Mouse (Mus musculus) CH12.LX (cell line): ENCODE measurements around the gene Btbd3. TPM values are rescaled to one million over a fixed set of nuclear protein-coding genes. Genes with fewer than 3 reads are reported as not detected.

Source experiments
- DNase-seq: peaks from one replicate; pipeline ENCODE4 v3.0.0-alpha.2; 2013; ENCODE audit errors: extremely low read depth
- H3K27ac ChIP-seq: 2 replicates; pipeline ENCODE4 v1.5.1; 2012; ENCODE audit warnings: low read depth, mild to moderate bottlenecking, control low read depth, moderate library complexity; ENCODE audit not compliant: insufficient read depth
- H3K27me3 ChIP-seq: replicated peaks from 2 replicates; pipeline ENCODE3; 2012; ENCODE audit warnings: inconsistent platforms
- H3K36me3 ChIP-seq, 2 experiments: replicated peaks in 1 of 2; 2 replicates each; pipeline versions ENCODE3 to v1.6.1; 2012; ENCODE audit warnings: inconsistent platforms in 1 of 2, low read length in 1 of 2, mild to moderate bottlenecking in 1 of 2, mixed read lengths in 1 of 2, moderate library complexity in 1 of 2; ENCODE audit not compliant: control insufficient read depth in 1 of 2, insufficient read depth in 1 of 2
- H3K4me1 ChIP-seq, 2 experiments: 2 replicates each; pipeline ENCODE4 v1.6.1; 2012; ENCODE audit warnings: inconsistent platforms in 1 of 2, moderate library complexity in 1 of 2; ENCODE audit not compliant: insufficient read depth in 2 of 2, control insufficient read depth in 1 of 2
- H3K4me2 ChIP-seq: 2 replicates; pipeline ENCODE4 v1.6.1; 2012; ENCODE audit warnings: low read depth, mild to moderate bottlenecking, control low read depth; ENCODE audit not compliant: poor library complexity, insufficient read depth, severe bottlenecking
- H3K4me3 ChIP-seq, 3 experiments: fragments of 150-350 bp in 1 of 3; sonication (generic) in 1 of 3; replicated peaks in 1 of 3; 2 replicates each; pipeline versions ENCODE3 to v1.5.1; 2011 to 2012; ENCODE audit warnings: low read depth in 2 of 3, low read length in 2 of 3, mild to moderate bottlenecking in 2 of 3, moderate library complexity in 2 of 3, control low read depth in 1 of 3, improper control_type of control experiment in 1 of 3, inconsistent platforms in 1 of 3, mixed read lengths in 1 of 3; ENCODE audit not compliant: poor library complexity in 1 of 3
- H3K79me2 ChIP-seq: replicated peaks from 2 replicates; pipeline ENCODE4 v1.6.1; 2012; ENCODE audit warnings: mild to moderate bottlenecking, moderate library complexity; ENCODE audit not compliant: control insufficient read depth, poor library complexity, insufficient read depth, severe bottlenecking; ENCODE audit errors: extremely low read depth
- H3K9ac ChIP-seq: 2 replicates; pipeline ENCODE4 v1.6.1; 2012; ENCODE audit warnings: low read depth, mild to moderate bottlenecking, control low read depth, moderate library complexity; ENCODE audit not compliant: insufficient read depth
- H3K9me3 ChIP-seq: replicated peaks from 2 replicates; pipeline ENCODE3; 2012; ENCODE audit warnings: low read length, inconsistent platforms, mixed read lengths
- CHD1 ChIP-seq: IDR thresholded peaks from 2 replicates; pipeline ENCODE4 v1.6.1; 2012; ENCODE audit warnings: low read depth, low read length, improper control_type of control experiment, inconsistent platforms
- CHD2 ChIP-seq: IDR thresholded peaks from 2 replicates; pipeline ENCODE4 v1.6.1; 2011; ENCODE audit warnings: low read length, improper control_type of control experiment
- CTCF ChIP-seq, 2 experiments: IDR thresholded peaks in 1 of 2; conservative IDR thresholded peaks in 1 of 2; 2 replicates each; pipeline ENCODE4 v1.5.1; 2011 to 2012; ENCODE audit warnings: low read depth in 2 of 2, low read length in 2 of 2, improper control_type of control experiment in 1 of 2, inconsistent platforms in 1 of 2, mild to moderate bottlenecking in 1 of 2, moderate library complexity in 1 of 2
- E2F4 ChIP-seq: IDR thresholded peaks from 2 replicates; pipeline ENCODE4 v1.6.1; 2011; ENCODE audit warnings: low read depth, low read length, improper control_type of control experiment; ENCODE audit not compliant: insufficient replicate concordance
- ETS1 ChIP-seq: conservative IDR thresholded peaks from 2 replicates; pipeline ENCODE4 v1.6.1; 2012; ENCODE audit warnings: low read depth, mild to moderate bottlenecking, inconsistent platforms, low read length, improper control_type of control experiment, moderate library complexity
- GABPA ChIP-seq: IDR thresholded peaks from 2 replicates; pipeline ENCODE4 v1.6.1; 2012; ENCODE audit warnings: low read depth, low read length, improper control_type of control experiment, inconsistent platforms; ENCODE audit not compliant: insufficient replicate concordance
- HCFC1 ChIP-seq: IDR thresholded peaks from 2 replicates; pipeline ENCODE4 v1.6.1; 2012; ENCODE audit warnings: low read depth, mild to moderate bottlenecking, inconsistent platforms, low read length, improper control_type of control experiment
- IRF4 ChIP-seq: IDR thresholded peaks from 2 replicates; pipeline ENCODE4 v1.6.1; 2014; ENCODE audit warnings: low read depth, mild to moderate bottlenecking, inconsistent platforms, low read length, improper control_type of control experiment
- JUN ChIP-seq: IDR thresholded peaks from 2 replicates; pipeline ENCODE4 v1.6.1; 2011; ENCODE audit warnings: low read depth, mild to moderate bottlenecking, low read length, improper control_type of control experiment, moderate library complexity; ENCODE audit not compliant: insufficient read depth
- KAT2A ChIP-seq: IDR thresholded peaks from 2 replicates; pipeline ENCODE4 v1.6.1; 2012; ENCODE audit warnings: low read length, improper control_type of control experiment, inconsistent platforms; ENCODE audit not compliant: insufficient replicate concordance
- MAX ChIP-seq: IDR thresholded peaks from 2 replicates; pipeline ENCODE4 v1.6.1; 2011; ENCODE audit warnings: low read length, improper control_type of control experiment
- MAZ ChIP-seq: IDR thresholded peaks from 2 replicates; pipeline ENCODE4 v1.6.1; 2012; ENCODE audit warnings: low read depth, mild to moderate bottlenecking, inconsistent platforms, low read length, improper control_type of control experiment, moderate library complexity
- MEF2A ChIP-seq: IDR thresholded peaks from 2 replicates; pipeline ENCODE4 v1.6.1; 2014; ENCODE audit warnings: low read depth, mild to moderate bottlenecking, inconsistent platforms, low read length, improper control_type of control experiment, borderline replicate concordance
- MYC ChIP-seq: IDR thresholded peaks from 2 replicates; pipeline ENCODE4 v1.6.1; 2011; ENCODE audit warnings: low read depth, mild to moderate bottlenecking, improper control_type of control experiment, low read length
- NELFE ChIP-seq: IDR thresholded peaks from 2 replicates; pipeline ENCODE4 v1.6.1; 2011; ENCODE audit warnings: low read depth, low read length, improper control_type of control experiment
- NRF1 ChIP-seq: IDR thresholded peaks from 2 replicates; pipeline ENCODE4 v1.6.1; 2014; ENCODE audit warnings: low read depth, mild to moderate bottlenecking, inconsistent platforms, low read length, improper control_type of control experiment, moderate library complexity
- PAX5 ChIP-seq: IDR thresholded peaks from 2 replicates; pipeline ENCODE4 v1.6.1; 2012; ENCODE audit warnings: low read length, inconsistent platforms, mixed read lengths
- POLR2AphosphoS2 ChIP-seq: IDR thresholded peaks from 2 replicates; pipeline ENCODE4 v1.6.1; 2011; ENCODE audit warnings: low read depth, low read length, improper control_type of control experiment
- RAD21 ChIP-seq: IDR thresholded peaks from 2 replicates; pipeline ENCODE4 v1.6.1; 2011; ENCODE audit warnings: low read depth, mild to moderate bottlenecking, low read length, improper control_type of control experiment, moderate library complexity
- SIN3A ChIP-seq: IDR thresholded peaks from 2 replicates; pipeline ENCODE4 v1.6.1; 2012; ENCODE audit warnings: low read length, improper control_type of control experiment, inconsistent platforms
- SMC3 ChIP-seq: IDR thresholded peaks from 2 replicates; pipeline ENCODE4 v1.6.1; 2011; ENCODE audit warnings: low read depth, low read length, improper control_type of control experiment
- TBP ChIP-seq: conservative IDR thresholded peaks from 2 replicates; pipeline ENCODE4 v1.6.1; 2011; ENCODE audit warnings: low read depth, low read length, improper control_type of control experiment
- TCF12 ChIP-seq: IDR thresholded peaks from 2 replicates; pipeline ENCODE4 v1.6.1; 2014; ENCODE audit warnings: low read depth, mild to moderate bottlenecking, inconsistent platforms, low read length, improper control_type of control experiment
- USF2 ChIP-seq: conservative IDR thresholded peaks from 2 replicates; pipeline ENCODE4 v1.6.1; 2011; ENCODE audit warnings: low read depth, low read length, improper control_type of control experiment
- ZKSCAN1 ChIP-seq: IDR thresholded peaks from 2 replicates; pipeline ENCODE4 v1.6.1; 2012; ENCODE audit warnings: low read depth, inconsistent platforms, low read length, improper control_type of control experiment, borderline replicate concordance
- ZMIZ1 ChIP-seq: IDR thresholded peaks from 2 replicates; pipeline ENCODE4 v1.6.1; 2012; ENCODE audit warnings: low read depth, mild to moderate bottlenecking, inconsistent platforms, low read length, improper control_type of control experiment
- ZNF384 ChIP-seq: IDR thresholded peaks from 2 replicates; pipeline ENCODE4 v1.6.1; 2012; ENCODE audit warnings: low read depth, low read length, improper control_type of control experiment, inconsistent platforms
- dilution Hi-C: fragments of 300-500 bp; cut with MboI; formaldehyde crosslinking; loops from 2 replicates; pipeline ENCODE4 v1.14.3; 2020; ENCODE audit warnings: low sequenced_read_pairs; ENCODE audit not compliant: extremely low pct_unique_long_range_greater_than_20kb, extremely low pct_ligation_motif_present
- in situ Hi-C: fragments of 300-500 bp; cut with MboI; formaldehyde crosslinking; loops from 3 replicates; pipeline ENCODE4 v1.14.3; 2019; ENCODE audit warnings: low sequenced_read_pairs, low pct_ligation_motif_present, low pct_unique_long_range_greater_than_20kb, mixed read lengths
- polyA plus RNA-seq: library from polyadenylated mRNA; unstranded; fragments of >175 nt; gene quantifications from 2 replicates; pipeline ENCODE4 v1.2.1, GENCODE M21; 2012; ENCODE audit warnings: low read depth; ENCODE audit not compliant: insufficient read length
- total RNA-seq, 2 experiments: library from RNA; depleted of rRNA; stranded (reverse); fragments of 300-350 nt in 1 of 2; fragments of >200 nt in 1 of 2; gene quantifications; 2 replicates each; pipeline ENCODE4 v1.2.3; 2012 to 2014

Btbd3 gene
- total and polyA plus RNA-seq, 3 experiments: not detected

DNA sequence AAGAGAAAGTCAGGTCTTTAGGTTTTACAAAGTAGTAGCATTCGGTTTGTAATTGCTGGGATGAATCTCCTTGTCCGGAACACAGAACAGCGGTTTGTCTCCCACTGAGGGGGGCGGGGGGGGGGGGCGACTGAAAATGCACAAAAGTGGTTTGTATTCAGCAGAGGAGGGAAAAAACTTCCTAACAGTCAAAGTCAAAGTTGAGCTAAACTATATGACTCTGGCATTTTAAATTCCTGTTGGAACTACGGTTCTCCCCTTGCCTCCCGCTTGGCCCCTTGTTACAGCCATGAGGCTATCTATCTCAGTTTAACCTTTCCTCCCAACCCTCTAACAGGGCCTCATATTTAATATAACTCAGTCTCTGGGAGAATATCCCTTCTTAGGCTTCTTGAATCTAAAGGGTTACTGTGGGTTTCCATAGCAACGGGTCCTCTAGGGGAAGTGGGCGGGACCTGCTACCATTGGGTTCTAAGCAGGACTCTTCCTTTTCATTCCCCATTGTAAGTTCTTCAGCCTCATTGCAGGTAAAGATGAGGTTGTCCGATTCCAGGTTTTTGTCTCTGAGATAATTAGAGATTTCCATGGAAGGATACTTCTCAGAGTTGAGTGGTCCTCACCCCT, 1.4 kb downstream of the Btbd3 start:
- no peak overlapping the region for H3K27ac ChIP-seq
- H3K4me3 ChIP-seq: no peak overlapping the region
- H3K36me3 ChIP-seq: no peaks in the 10 kb centered on the region
- H3K4me1 ChIP-seq: no peaks in the 10 kb centered on the region
- in situ Hi-C loops: no loop called here
- DNase-seq: no peak
- no peak overlapping the region for H3K4me2 ChIP-seq
- no peaks in the 10 kb centered on the region for H3K27me3 ChIP-seq
- dilution Hi-C loops: no loop called here
- no peaks in the 10 kb centered on the region for H3K79me2 ChIP-seq
- peaks cover 48% of the 10 kb centered on the region for H3K9me3 ChIP-seq
- TF ChIP-seq PAX5 (no peak), SMC3 (no peak), NELFE (no peak), MYC (no peak), ZNF384 (no peak), IRF4 (no peak), MEF2A (no peak), E2F4 (no peak), ETS1 (no peak), GABPA (no peak), KAT2A (no peak), MAZ (no peak), TCF12 (no peak), ZMIZ1 (no peak), POLR2AphosphoS2 (no peak), ZKSCAN1 (no peak), MAX (no peak), USF2 (no peak), CHD2 (no peak)
- TF ChIP-seq, all 38 proteins: peak for 0
- no peak overlapping the region for H3K9ac ChIP-seq

- TF ChIP-seq JUN (no peak), SIN3A (no peak), PAX5 (no peak), NELFE (no peak), HCFC1 (no peak), SMC3 (no peak), KAT2A (no peak), ZKSCAN1 (no peak), NRF1 (no peak), TBP (no peak), POLR2AphosphoS2 (no peak), CTCF (conservative IDR thresholded peaks at IDR 0.05 in 1 of 2, IDR thresholded peaks at IDR 0.05 in 1 of 2; ENCODE audit: low read depth in 2 of 2, low read length in 2 of 2) (no peak), TCF12 (no peak), CHD1 (no peak), RAD21 (no peak)
- TF ChIP-seq, all 38 proteins: peak for 0
- no peaks in the 10 kb centered on the region for H3K79me2 ChIP-seq
- H3K4me3 ChIP-seq: no peak overlapping the region
- no peak for DNase-seq
- H3K36me3 ChIP-seq: no peaks in the 10 kb centered on the region
- H3K4me2 ChIP-seq: no peak overlapping the region
- in situ Hi-C loops: no loop called here
- peaks cover 54% of the 10 kb centered on the region for H3K9me3 ChIP-seq
- dilution Hi-C loops: no loop called here
- H3K9ac ChIP-seq: no peak overlapping the region
- H3K4me1 ChIP-seq: no peaks in the 10 kb centered on the region
- H3K27ac ChIP-seq: no peak overlapping the region
- no peaks in the 10 kb centered on the region for H3K27me3 ChIP-seq
These were observed 4.8 kb downstream of the Btbd3 start for GRCm38 (mm10) chr2:138261140-138261539.
